Mouse (Mus musculus): ENCODE measurements around the gene Snai1. TPM values are rescaled to one million over a fixed set of nuclear protein-coding genes. Genes with fewer than 3 reads are reported as not detected.

Snai1 gene
- polyA plus RNA-seq, 1 experiment from 2014 or later = 66.8 TPM

- H3K4me1 ChIP-seq (ENCODE audit: control insufficient read depth, insufficient read depth, low read length) = peaks cover 29% of the 10 kb centered on the region
- H3K27ac ChIP-seq (replicated peaks; ENCODE audit: low read depth, low read length) = peak overlapping the region; percentile 78
- ATAC-seq (replicated peaks; ENCODE audit: insufficient number of reproducible peaks, low FRiP score, low TSS enrichment, low read depth) = no peak
- H3K9me3 ChIP-seq (replicated peaks; ENCODE audit: control insufficient read depth, low read length) = no peaks in the 10 kb centered on the region
- H3K4me3 ChIP-seq (ENCODE audit: low read depth, low read length) = no peak overlapping the region
- no peaks in the 10 kb centered on the region for H3K27me3 ChIP-seq (ENCODE audit: control insufficient read depth, insufficient read depth, low read length)
- no peak for DNase-seq (ENCODE audit: low spot score)
- WGBS = 34% methylated on average over 8 of the region's 8 CpGs
- H3K4me2 ChIP-seq (ENCODE audit: low read depth, low read length) = no peak overlapping the region
- H3K9ac ChIP-seq (replicated peaks; ENCODE audit: low read length) = no peak overlapping the region; the same call in 1 of the 2 replicates
- H3K36me3 ChIP-seq (replicated peaks; ENCODE audit: control insufficient read depth, insufficient read depth, low read depth, low read length) = no peaks in the 10 kb centered on the region
These were observed 24.1 kb downstream of the Snai1 start for GRCm38 (mm10) chr2:167562101-167562500.

- Histone ChIP-seq H3K9me3 (replicated peaks; ENCODE audit: control insufficient read depth, low read length) (no peaks in the 10 kb centered on the region), H3K27me3 (ENCODE audit: control insufficient read depth, insufficient read depth, low read length) (no peaks in the 10 kb centered on the region), H3K4me2 (ENCODE audit: low read depth, low read length) (no peak overlapping the region), H3K9ac (replicated peaks; ENCODE audit: low read length) (no peak overlapping the region), H3K4me1 (ENCODE audit: control insufficient read depth, insufficient read depth, low read length) (peaks cover 29% of the 10 kb centered on the region), H3K4me3 (ENCODE audit: low read depth, low read length) (no peak overlapping the region), H3K27ac (replicated peaks; ENCODE audit: low read depth, low read length) (peak overlapping the region; percentile 78), H3K36me3 (replicated peaks; ENCODE audit: control insufficient read depth, insufficient read depth, low read depth, low read length) (no peaks in the 10 kb centered on the region)
- 50% methylated on average over 5 of the region's 5 CpGs for WGBS
- ATAC-seq (replicated peaks; ENCODE audit: insufficient number of reproducible peaks, low FRiP score, low TSS enrichment, low read depth) (no peak), DNase-seq (ENCODE audit: low spot score) (no peak)
These were observed 25.0 kb downstream of the Snai1 start for GRCm38 (mm10) chr2:167563035-167563434.

GRCm38 (mm10) chr2:167563703-167564102, 25.7 kb downstream of the Snai1 start:
- 23% methylated on average over 12 of the region's 12 CpGs for WGBS
- peak; percentile 88 for DNase-seq (ENCODE audit: low spot score)
- peak overlapping the region; percentile 78 for H3K27ac ChIP-seq (replicated peaks; ENCODE audit: low read depth, low read length)
- H3K4me1 ChIP-seq (ENCODE audit: control insufficient read depth, insufficient read depth, low read length) = peaks cover 29% of the 10 kb centered on the region
- H3K9me3 ChIP-seq (replicated peaks; ENCODE audit: control insufficient read depth, low read length) = no peaks in the 10 kb centered on the region
- peak; percentile 51 for ATAC-seq (replicated peaks; ENCODE audit: insufficient number of reproducible peaks, low FRiP score, low TSS enrichment, low read depth)
- H3K4me3 ChIP-seq (ENCODE audit: low read depth, low read length) = no peak overlapping the region
- H3K9ac ChIP-seq (replicated peaks; ENCODE audit: low read length) = no peak overlapping the region; the same call in 1 of the 2 replicates
- no peaks in the 10 kb centered on the region for H3K36me3 ChIP-seq (replicated peaks; ENCODE audit: control insufficient read depth, insufficient read depth, low read depth, low read length)
- no peaks in the 10 kb centered on the region for H3K27me3 ChIP-seq (ENCODE audit: control insufficient read depth, insufficient read depth, low read length)
- peak overlapping the region; percentile 23; the same call in 1 of the 2 replicates for H3K4me2 ChIP-seq (ENCODE audit: low read depth, low read length)

- Histone ChIP-seq H3K9ac (replicated peaks; ENCODE audit: low read length) (no peak overlapping the region), H3K27me3 (ENCODE audit: control insufficient read depth, insufficient read depth, low read length) (no peaks in the 10 kb centered on the region), H3K4me3 (ENCODE audit: low read depth, low read length) (no peak overlapping the region), H3K4me2 (ENCODE audit: low read depth, low read length) (no peak overlapping the region), H3K27ac (replicated peaks; ENCODE audit: low read depth, low read length) (peak overlapping the region; percentile 85), H3K9me3 (replicated peaks; ENCODE audit: control insufficient read depth, low read length) (no peaks in the 10 kb centered on the region), H3K36me3 (replicated peaks; ENCODE audit: control insufficient read depth, insufficient read depth, low read depth, low read length) (no peaks in the 10 kb centered on the region), H3K4me1 (ENCODE audit: control insufficient read depth, insufficient read depth, low read length) (peaks cover 27% of the 10 kb centered on the region)
- ATAC-seq (replicated peaks; ENCODE audit: insufficient number of reproducible peaks, low FRiP score, low TSS enrichment, low read depth) = no peak
- DNase-seq (ENCODE audit: low spot score) = no peak
- 60% methylated on average over 13 of the region's 13 CpGs for WGBS
These were observed 26.7 kb downstream of the Snai1 start for GRCm38 (mm10) chr2:167564551-167565311.

- Histone ChIP-seq H3K9me3 (replicated peaks; ENCODE audit: control insufficient read depth, low read length) (no peaks in the 10 kb centered on the region), H3K36me3 (replicated peaks; ENCODE audit: control insufficient read depth, insufficient read depth, low read depth, low read length) (no peaks in the 10 kb centered on the region), H3K4me1 (ENCODE audit: control insufficient read depth, insufficient read depth, low read length) (peaks cover 23% of the 10 kb centered on the region), H3K4me3 (ENCODE audit: low read depth, low read length) (no peak overlapping the region), H3K27me3 (ENCODE audit: control insufficient read depth, insufficient read depth, low read length) (no peaks in the 10 kb centered on the region), H3K9ac (replicated peaks; ENCODE audit: low read length) (no peak overlapping the region; the same call in 1 of the 2 replicates), H3K27ac (replicated peaks; ENCODE audit: low read depth, low read length) (peak overlapping the region; percentile 85), H3K4me2 (ENCODE audit: low read depth, low read length) (no peak overlapping the region)
- DNase-seq (ENCODE audit: low spot score) (no peak), ATAC-seq (replicated peaks; ENCODE audit: insufficient number of reproducible peaks, low FRiP score, low TSS enrichment, low read depth) (no peak)
- 49% methylated on average over 3 of the region's 3 CpGs for WGBS
These were observed 27.3 kb downstream of the Snai1 start for GRCm38 (mm10) chr2:167565312-167565656.

- ATAC-seq (replicated peaks; ENCODE audit: insufficient number of reproducible peaks, low FRiP score, low TSS enrichment, low read depth) (peak; percentile 64), DNase-seq (ENCODE audit: low spot score) (peak; percentile 90)
- Histone ChIP-seq H3K4me2 (ENCODE audit: low read depth, low read length) (no peak overlapping the region), H3K36me3 (replicated peaks; ENCODE audit: control insufficient read depth, insufficient read depth, low read depth, low read length) (no peaks in the 10 kb centered on the region), H3K9ac (replicated peaks; ENCODE audit: low read length) (peak overlapping the region; percentile 26), H3K9me3 (replicated peaks; ENCODE audit: control insufficient read depth, low read length) (no peaks in the 10 kb centered on the region), H3K4me1 (ENCODE audit: control insufficient read depth, insufficient read depth, low read length) (peaks cover 23% of the 10 kb centered on the region), H3K27me3 (ENCODE audit: control insufficient read depth, insufficient read depth, low read length) (no peaks in the 10 kb centered on the region), H3K4me3 (ENCODE audit: low read depth, low read length) (no peak overlapping the region), H3K27ac (replicated peaks; ENCODE audit: low read depth, low read length) (peak overlapping the region; percentile 85)
- 7% methylated on average over 19 of the region's 19 CpGs for WGBS
These were observed 27.7 kb downstream of the Snai1 start for GRCm38 (mm10) chr2:167565682-167566081.

- no peak overlapping the region for H3K9ac ChIP-seq (replicated peaks; ENCODE audit: low read length)
- ATAC-seq (replicated peaks; ENCODE audit: insufficient number of reproducible peaks, low FRiP score, low TSS enrichment, low read depth) = no peak
These were observed 30.1 kb downstream of the Snai1 start for GRCm38 (mm10) chr2:167568112-167568511.

GRCm38 (mm10) chr2:167569934-167570651, 32.1 kb downstream of the Snai1 start:
- H3K4me1 ChIP-seq (ENCODE audit: control insufficient read depth, insufficient read depth, low read length) = peaks cover 2% of the 10 kb centered on the region; the same call in 1 of the 2 replicates
- H3K9ac ChIP-seq (replicated peaks; ENCODE audit: low read length) = no peak overlapping the region
- no peaks in the 10 kb centered on the region for H3K36me3 ChIP-seq (replicated peaks; ENCODE audit: control insufficient read depth, insufficient read depth, low read depth, low read length)
- no peak overlapping the region for H3K4me3 ChIP-seq (ENCODE audit: low read depth, low read length)
- H3K27ac ChIP-seq (replicated peaks; ENCODE audit: low read depth, low read length) = no peak overlapping the region
- no peak overlapping the region for H3K4me2 ChIP-seq (ENCODE audit: low read depth, low read length)
- no peak for DNase-seq (ENCODE audit: low spot score)
- H3K27me3 ChIP-seq (ENCODE audit: control insufficient read depth, insufficient read depth, low read length) = no peaks in the 10 kb centered on the region
- WGBS = 58% methylated on average over 13 of the region's 13 CpGs
- no peak for ATAC-seq (replicated peaks; ENCODE audit: insufficient number of reproducible peaks, low FRiP score, low TSS enrichment, low read depth)
- H3K9me3 ChIP-seq (replicated peaks; ENCODE audit: control insufficient read depth, low read length) = no peaks in the 10 kb centered on the region

More at GRCm38 (mm10) chr2:167568112-167568511, 30.1 kb downstream of the Snai1 start:
- WGBS = 72% methylated on average over 9 of the region's 9 CpGs
- H3K27me3 ChIP-seq (ENCODE audit: control insufficient read depth, insufficient read depth, low read length) = no peaks in the 10 kb centered on the region
- no peak overlapping the region for H3K4me2 ChIP-seq (ENCODE audit: low read depth, low read length)
- no peaks in the 10 kb centered on the region for H3K36me3 ChIP-seq (replicated peaks; ENCODE audit: control insufficient read depth, insufficient read depth, low read depth, low read length)
- H3K27ac ChIP-seq (replicated peaks; ENCODE audit: low read depth, low read length) = 0 out of 2 replicates have a peak overlapping the region, but pooled peaks have one; percentile 20
- no peaks in the 10 kb centered on the region for H3K9me3 ChIP-seq (replicated peaks; ENCODE audit: control insufficient read depth, low read length)
- no peak overlapping the region for H3K4me3 ChIP-seq (ENCODE audit: low read depth, low read length)
- peaks cover 15% of the 10 kb centered on the region for H3K4me1 ChIP-seq (ENCODE audit: control insufficient read depth, insufficient read depth, low read length)
- no peak for DNase-seq (ENCODE audit: low spot score)
